Mouse (Mus musculus): ENCODE measurements around the gene Abhd6. TPM values are rescaled to one million over a fixed set of nuclear protein-coding genes. Genes with fewer than 3 reads are reported as not detected.

Abhd6 gene
- total and polyA plus RNA-seq, 3 experiments = not detected

- TF ChIP-seq CHD1 (IDR thresholded peaks at IDR 0.05; ENCODE audit: low read depth, low read length) = no peak
These were observed 100.0 kb downstream of the Abhd6 start (continued) for GRCm38 (mm10) chr14:8102676-8103075.

Other genes with a start within 250 kb of the Abhd6 start
- gene Gm26661, start 211.3 kb upstream of the Abhd6 start, total RNA-seq (2012; rRNA removed) = not detected in 2 replicates
- not detected for gene Gm26661, start 211.3 kb upstream of the Abhd6 start, polyA plus RNA-seq (2012; ENCODE audit: insufficient read depth in 1 of 2, insufficient read length in 2 of 2, low read depth in 1 of 2, low replicate concordance in 2 of 2, missing spikeins in 1 of 2)
- 3.1 TPM in 2 replicates for gene Flnb, start 184.9 kb upstream of the Abhd6 start, total RNA-seq (2012; rRNA removed)
- 1 to 10 TPM in 1 of 2 experiments, not detected in 1; 1.0 TPM for gene Flnb, start 184.9 kb upstream of the Abhd6 start, polyA plus RNA-seq (2012; ENCODE audit: insufficient read depth in 1 of 2, insufficient read length in 2 of 2, low read depth in 1 of 2, low replicate concordance in 2 of 2, missing spikeins in 1 of 2)
- gene Gm45521, start 45.6 kb upstream of the Abhd6 start, total RNA-seq (2012; rRNA removed) = not detected in 2 replicates
- not detected for gene Gm45521, start 45.6 kb upstream of the Abhd6 start, polyA plus RNA-seq (2012; ENCODE audit: insufficient read depth in 1 of 2, insufficient read length in 2 of 2, low read depth in 1 of 2, low replicate concordance in 2 of 2, missing spikeins in 1 of 2)
- gene Dnase1l3, start 8.3 kb upstream of the Abhd6 start, total RNA-seq (2012; rRNA removed) = not detected in 2 replicates
- gene Dnase1l3, start 8.3 kb upstream of the Abhd6 start, polyA plus RNA-seq (2012; ENCODE audit: insufficient read depth in 1 of 2, insufficient read length in 2 of 2, low read depth in 1 of 2, low replicate concordance in 2 of 2, missing spikeins in 1 of 2) = not detected
- gene Rpp14, start 77.5 kb downstream of the Abhd6 start, total RNA-seq (2012; rRNA removed) = 31.5 and 41.2 TPM in 2 replicates
- gene Rpp14, start 77.5 kb downstream of the Abhd6 start, polyA plus RNA-seq (2012; ENCODE audit: insufficient read depth in 1 of 2, insufficient read length in 2 of 2, low read depth in 1 of 2, low replicate concordance in 2 of 2, missing spikeins in 1 of 2) = 10 to 100 TPM in 1 of 2 experiments, not detected in 1; 45.5 TPM
- 5.9 and 6.1 TPM in 2 replicates for gene Pxk, start 95.3 kb downstream of the Abhd6 start, total RNA-seq (2012; rRNA removed)
- gene Pxk, start 95.3 kb downstream of the Abhd6 start, polyA plus RNA-seq (2012; ENCODE audit: insufficient read depth in 1 of 2, insufficient read length in 2 of 2, low read depth in 1 of 2, low replicate concordance in 2 of 2, missing spikeins in 1 of 2) = 10 to 100 TPM in 1 of 2 experiments, not detected in 1; 12.9 TPM
- gene Pdhb, start 170.1 kb downstream of the Abhd6 start, total RNA-seq (2012; rRNA removed) = 128 and 140 TPM in 2 replicates
- gene Pdhb, start 170.1 kb downstream of the Abhd6 start, polyA plus RNA-seq (2012; ENCODE audit: insufficient read depth in 1 of 2, insufficient read length in 2 of 2, low read depth in 1 of 2, low replicate concordance in 2 of 2, missing spikeins in 1 of 2) = 100 to 1,000 TPM in 1 of 2 experiments, not detected in 1; 109 TPM
- gene Kctd6, start 211.2 kb downstream of the Abhd6 start, total RNA-seq (2012; rRNA removed) = 3.6 and 4.2 TPM in 2 replicates
- 1 to 10 TPM in 1 of 2 experiments, not detected in 1; 5.5 TPM for gene Kctd6, start 211.2 kb downstream of the Abhd6 start, polyA plus RNA-seq (2012; ENCODE audit: insufficient read depth in 1 of 2, insufficient read length in 2 of 2, low read depth in 1 of 2, low replicate concordance in 2 of 2, missing spikeins in 1 of 2)